Mouse (Mus musculus): ENCODE measurements around the gene Fzd10. TPM values are rescaled to one million over a fixed set of nuclear protein-coding genes. Genes with fewer than 3 reads are reported as not detected.

Fzd10 gene
- not detected in 2 replicates for total RNA-seq (2017)

- ATAC-seq (ENCODE audit: extremely low read depth, insufficient number of reproducible peaks, low FRiP score, poor library complexity, severe bottlenecking): no peak
Measured at GRCm38 (mm10) chr5:128600072-128601021, at the start of gene Fzd10. Gene Fzd10, plus strand, starts transcription at chr5:128600844.

GRCm38 (mm10) chr5:128551448-128551847 lies 49.2 kb upstream of the Fzd10 start:
- no peak for ATAC-seq (ENCODE audit: extremely low read depth, insufficient number of reproducible peaks, low FRiP score, poor library complexity, severe bottlenecking)

- ATAC-seq (ENCODE audit: extremely low read depth, insufficient number of reproducible peaks, low FRiP score, poor library complexity, severe bottlenecking): no peak
Measured at GRCm38 (mm10) chr5:128552136-128552890, 48.3 kb upstream of the Fzd10 start.

- no peak for ATAC-seq (ENCODE audit: extremely low read depth, insufficient number of reproducible peaks, low FRiP score, poor library complexity, severe bottlenecking)
Measured at GRCm38 (mm10) chr5:128558126-128558525, 42.5 kb upstream of the Fzd10 start.

- ATAC-seq (ENCODE audit: extremely low read depth, insufficient number of reproducible peaks, low FRiP score, poor library complexity, severe bottlenecking): no peak
Measured at GRCm38 (mm10) chr5:128567313-128567712, 33.3 kb upstream of the Fzd10 start.

- no peak for ATAC-seq (ENCODE audit: extremely low read depth, insufficient number of reproducible peaks, low FRiP score, poor library complexity, severe bottlenecking)
Measured at GRCm38 (mm10) chr5:128568970-128569369, 31.7 kb upstream of the Fzd10 start.

- no peak for ATAC-seq (ENCODE audit: extremely low read depth, insufficient number of reproducible peaks, low FRiP score, poor library complexity, severe bottlenecking)
Measured at GRCm38 (mm10) chr5:128570091-128570490, 30.6 kb upstream of the Fzd10 start.

- ATAC-seq (ENCODE audit: extremely low read depth, insufficient number of reproducible peaks, low FRiP score, poor library complexity, severe bottlenecking): no peak
Measured at GRCm38 (mm10) chr5:128570848-128571247, 29.8 kb upstream of the Fzd10 start.

GRCm38 (mm10) chr5:128571706-128572105 lies 28.9 kb upstream of the Fzd10 start:
- no peak for ATAC-seq (ENCODE audit: extremely low read depth, insufficient number of reproducible peaks, low FRiP score, poor library complexity, severe bottlenecking)

GRCm38 (mm10) chr5:128575997-128576579 lies 24.6 kb upstream of the Fzd10 start:
- no peak for ATAC-seq (ENCODE audit: extremely low read depth, insufficient number of reproducible peaks, low FRiP score, poor library complexity, severe bottlenecking)

GRCm38 (mm10) chr5:128579047-128579650 lies 21.5 kb upstream of the Fzd10 start:
- no peak for ATAC-seq (ENCODE audit: extremely low read depth, insufficient number of reproducible peaks, low FRiP score, poor library complexity, severe bottlenecking)

- ATAC-seq (ENCODE audit: extremely low read depth, insufficient number of reproducible peaks, low FRiP score, poor library complexity, severe bottlenecking): no peak
Measured at GRCm38 (mm10) chr5:128580931-128581330, 19.7 kb upstream of the Fzd10 start.

GRCm38 (mm10) chr5:128581516-128581921 lies 19.1 kb upstream of the Fzd10 start:
- no peak for ATAC-seq (ENCODE audit: extremely low read depth, insufficient number of reproducible peaks, low FRiP score, poor library complexity, severe bottlenecking)

GRCm38 (mm10) chr5:128589231-128589630 lies 11.4 kb upstream of the Fzd10 start:
- no peak for ATAC-seq (ENCODE audit: extremely low read depth, insufficient number of reproducible peaks, low FRiP score, poor library complexity, severe bottlenecking)

- no peak for ATAC-seq (ENCODE audit: extremely low read depth, insufficient number of reproducible peaks, low FRiP score, poor library complexity, severe bottlenecking)
Measured at GRCm38 (mm10) chr5:128593446-128593845, 7.2 kb upstream of the Fzd10 start.

- ATAC-seq (ENCODE audit: extremely low read depth, insufficient number of reproducible peaks, low FRiP score, poor library complexity, severe bottlenecking): no peak
Measured at GRCm38 (mm10) chr5:128596813-128597212, 3.8 kb upstream of the Fzd10 start.

GRCm38 (mm10) chr5:128597381-128597780 lies 3.3 kb upstream of the Fzd10 start:
- no peak for ATAC-seq (ENCODE audit: extremely low read depth, insufficient number of reproducible peaks, low FRiP score, poor library complexity, severe bottlenecking)

GRCm38 (mm10) chr5:128598191-128598720 lies 2.4 kb upstream of the Fzd10 start:
- no peak for ATAC-seq (ENCODE audit: extremely low read depth, insufficient number of reproducible peaks, low FRiP score, poor library complexity, severe bottlenecking)

Data from neutrophil, adult 5-6 weeks (primary cell).